Mouse (Mus musculus): ENCODE results near the gene Slc35b2. TPM values are rescaled to one million over a fixed set of nuclear protein-coding genes. Genes with fewer than 3 reads are reported as not detected.
A peak's percentile ranks its signal among the peaks of the same experiment; 100 is the strongest.

The Slc35b2 gene
- polyA plus RNA-seq, 1 experiment from 2014 or later: 95.3 TPM

DNA sequence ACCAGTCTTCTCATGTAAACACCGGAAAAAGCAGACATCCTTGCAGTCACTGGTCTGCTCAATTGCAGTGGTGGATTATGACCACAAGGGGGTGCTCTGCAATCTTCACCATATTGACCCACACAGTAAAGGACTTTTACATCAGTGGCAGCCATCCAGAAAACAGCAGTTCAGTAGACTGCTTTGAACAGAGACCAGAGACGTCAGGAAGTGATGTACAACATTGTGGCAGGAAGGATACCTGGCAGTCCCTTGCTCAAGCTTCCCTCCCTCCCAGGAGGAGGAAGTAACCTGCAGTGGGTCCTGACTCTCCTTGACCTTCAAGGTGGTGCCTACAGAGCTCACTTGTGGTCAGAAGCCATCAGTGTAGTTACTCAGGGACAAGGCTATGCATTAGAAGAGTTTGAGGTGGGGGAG is 17.9 kb downstream of the Slc35b2 start:
- no peak overlapping the region for H3K27ac ChIP-seq
- no peak overlapping the region for H3K4me2 ChIP-seq (replicated peaks)
- peaks cover 21% of the 10 kb centered on the region for H3K4me1 ChIP-seq (replicated peaks)
- no peak overlapping the region for H3K4me3 ChIP-seq (replicated peaks)
- 17% methylated on average over 2 of the region's 2 CpGs for WGBS
- no peak for ATAC-seq
- no peaks in the 10 kb centered on the region; the same call in 1 of the 2 replicates for H3K9me3 ChIP-seq
- no peak overlapping the region for H3K9ac ChIP-seq (replicated peaks)
- H3K27me3 ChIP-seq: no peaks in the 10 kb centered on the region
- H3K36me3 ChIP-seq: no peaks in the 10 kb centered on the region; the same call in 1 of the 2 replicates

- H3K9me3 ChIP-seq: no peaks in the 10 kb centered on the region; the same call in 1 of the 2 replicates
- 92% methylated on average over 6 of the region's 6 CpGs for WGBS
- H3K36me3 ChIP-seq: no peaks in the 10 kb centered on the region; the same call in 1 of the 2 replicates
- H3K27ac ChIP-seq: no peak overlapping the region
- peaks cover 21% of the 10 kb centered on the region for H3K4me1 ChIP-seq (replicated peaks)
- H3K4me2 ChIP-seq (replicated peaks): no peak overlapping the region
- no peak for ATAC-seq
- H3K9ac ChIP-seq (replicated peaks): no peak overlapping the region
- H3K4me3 ChIP-seq (replicated peaks): no peak overlapping the region
- H3K27me3 ChIP-seq: no peaks in the 10 kb centered on the region
Observed at GRCm38 (mm10) chr17:45582188-45582587, 18.5 kb downstream of the Slc35b2 start.

DNA sequence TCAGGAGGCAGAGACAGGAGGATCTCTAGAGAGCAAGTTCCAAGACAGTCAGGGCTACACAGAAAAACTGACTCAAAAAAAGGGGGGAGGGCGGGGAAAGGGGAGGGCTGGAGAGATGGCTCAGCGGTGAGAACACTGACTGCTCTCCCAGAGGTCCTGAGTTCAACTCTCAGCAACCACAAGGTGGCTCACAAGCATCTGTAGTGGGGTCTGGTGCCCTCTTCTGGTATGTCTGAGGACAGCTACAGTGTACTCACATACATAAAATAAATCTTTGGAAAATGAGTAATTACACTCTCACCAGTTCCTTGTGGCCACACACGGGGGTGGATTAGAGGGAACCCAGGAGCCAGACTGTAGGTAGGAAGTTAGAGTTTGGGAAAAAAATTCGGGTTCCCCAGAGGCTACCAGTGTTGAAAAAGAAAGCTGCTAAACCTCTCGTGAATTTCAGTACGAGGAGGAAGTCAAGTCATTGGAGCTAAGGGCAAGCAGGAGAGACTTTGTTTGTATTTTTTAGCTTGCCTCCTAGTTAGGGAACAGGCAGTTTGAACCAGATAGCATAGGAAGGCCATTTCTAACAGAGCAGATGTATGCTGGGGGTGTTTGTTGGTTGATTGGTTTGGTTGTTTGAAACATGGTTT is 19.2 kb downstream of the Slc35b2 start:
- H3K4me2 ChIP-seq (replicated peaks): no peak overlapping the region
- H3K4me1 ChIP-seq (replicated peaks): peaks cover 21% of the 10 kb centered on the region
- no peaks in the 10 kb centered on the region; the same call in 1 of the 2 replicates for H3K36me3 ChIP-seq
- no peak overlapping the region for H3K27ac ChIP-seq
- ATAC-seq: no peak
- H3K27me3 ChIP-seq: no peaks in the 10 kb centered on the region
- no peak overlapping the region for H3K4me3 ChIP-seq (replicated peaks)
- no peaks in the 10 kb centered on the region; the same call in 1 of the 2 replicates for H3K9me3 ChIP-seq
- no peak overlapping the region for H3K9ac ChIP-seq (replicated peaks)
- WGBS: 77% methylated on average over 6 of the region's 6 CpGs

DNA sequence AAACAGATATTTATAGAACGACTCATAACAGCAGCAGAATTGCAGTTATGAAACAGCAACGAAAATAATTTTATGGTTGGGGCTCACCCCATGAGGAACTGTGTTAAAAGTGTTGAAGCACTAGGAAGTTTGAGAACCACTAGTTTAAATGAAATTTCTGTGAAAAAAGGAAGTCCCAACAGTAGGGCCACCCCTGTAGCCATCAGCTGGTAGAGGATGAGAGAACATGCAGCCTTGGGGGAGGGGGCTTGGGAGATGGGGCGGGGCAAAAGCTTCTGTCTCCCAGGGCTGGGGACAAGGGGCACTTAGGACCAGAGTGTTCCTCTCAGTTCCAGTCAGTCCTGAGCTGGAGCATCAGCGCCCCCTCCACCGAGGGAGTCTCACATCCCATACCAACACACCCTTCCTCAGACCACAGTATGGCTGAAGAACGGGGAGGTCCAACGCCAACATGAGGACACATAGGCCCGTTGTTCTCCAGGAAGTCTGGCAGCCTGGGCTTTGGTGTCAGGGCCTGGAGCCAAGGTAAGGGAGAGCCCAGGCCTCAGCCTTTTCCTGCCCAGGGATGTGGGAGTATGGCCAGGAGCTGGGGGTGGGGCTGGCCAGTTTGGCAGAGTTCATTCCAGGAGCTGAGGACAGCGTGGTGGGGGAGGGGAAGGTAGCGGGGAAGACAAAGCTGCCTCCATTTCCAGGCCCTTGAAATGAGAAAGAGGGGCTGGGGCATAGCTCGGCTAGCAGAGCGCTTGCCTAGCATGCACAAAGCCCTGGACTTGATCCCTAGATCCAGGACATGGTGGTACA is 20.6 kb downstream of the Slc35b2 start:
- Histone ChIP-seq H3K9ac (replicated peaks) (peak overlapping the region; percentile 41; the same call in 1 of the 2 replicates), H3K4me2 (replicated peaks) (no peak overlapping the region), H3K27me3 (no peaks in the 10 kb centered on the region), H3K27ac (peak overlapping the region; percentile 71), H3K9me3 (no peaks in the 10 kb centered on the region; the same call in 1 of the 2 replicates), H3K4me1 (replicated peaks) (peaks cover 21% of the 10 kb centered on the region), H3K4me3 (replicated peaks) (no peak overlapping the region), H3K36me3 (no peaks in the 10 kb centered on the region; the same call in 1 of the 2 replicates)
- peak; percentile 59 for ATAC-seq
- WGBS: 36% methylated on average over 12 of the region's 12 CpGs

DNA sequence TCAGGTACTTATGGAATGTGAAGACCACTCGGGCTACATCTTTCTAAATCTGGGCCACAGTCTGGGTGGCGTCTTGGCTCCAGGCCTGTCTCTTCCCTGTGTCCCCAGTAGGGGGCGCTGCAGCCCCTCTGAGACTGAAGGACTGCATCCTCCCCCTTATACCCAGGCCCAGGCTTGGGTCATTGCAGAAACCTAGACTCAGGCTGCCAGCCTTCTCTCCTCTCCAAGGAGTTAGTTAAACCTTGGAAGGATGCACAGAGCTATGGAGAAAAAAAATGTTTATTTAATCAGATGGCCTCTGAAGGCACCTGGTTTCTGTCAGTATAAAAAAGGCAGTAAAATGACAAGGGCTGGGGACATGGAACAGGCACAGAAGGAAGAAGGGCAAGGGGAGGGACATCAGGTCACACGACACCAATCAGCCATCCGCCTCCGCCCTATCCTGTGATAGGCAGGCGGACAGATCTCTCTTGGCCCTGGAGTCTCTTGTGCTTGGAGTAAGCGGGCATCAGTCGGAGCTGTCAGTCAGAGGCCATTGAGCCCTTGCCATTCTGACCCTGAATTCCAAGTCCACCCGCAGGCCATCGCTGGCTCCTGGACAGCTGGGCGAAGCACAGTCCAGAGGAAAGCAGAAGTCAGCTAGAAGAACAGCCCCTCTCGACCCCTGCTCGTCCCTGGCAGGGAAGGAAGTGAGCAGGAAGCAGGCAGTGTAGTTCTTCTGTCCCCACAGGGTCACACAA is 21.4 kb downstream of the Slc35b2 start:
- H3K4me1 ChIP-seq (replicated peaks): peaks cover 21% of the 10 kb centered on the region
- H3K4me3 ChIP-seq (replicated peaks): no peak overlapping the region
- H3K27me3 ChIP-seq: no peaks in the 10 kb centered on the region
- no peaks in the 10 kb centered on the region; the same call in 1 of the 2 replicates for H3K36me3 ChIP-seq
- H3K4me2 ChIP-seq (replicated peaks): no peak overlapping the region
- peak overlapping the region; percentile 71 for H3K27ac ChIP-seq
- H3K9ac ChIP-seq (replicated peaks): peak overlapping the region; percentile 41; the same call in 1 of the 2 replicates
- whole genome bisulfite sequencing: 15% methylated on average over 14 of the region's 14 CpGs
- ATAC-seq: peak; percentile 62
- H3K9me3 ChIP-seq: no peaks in the 10 kb centered on the region; the same call in 1 of the 2 replicates

- no peak for ATAC-seq
- Histone ChIP-seq H3K9ac (replicated peaks) (no peak overlapping the region), H3K9me3 (no peaks in the 10 kb centered on the region; the same call in 1 of the 2 replicates), H3K36me3 (no peaks in the 10 kb centered on the region; the same call in 1 of the 2 replicates), H3K27me3 (no peaks in the 10 kb centered on the region), H3K4me2 (replicated peaks) (no peak overlapping the region), H3K4me3 (replicated peaks) (no peak overlapping the region), H3K27ac (peak overlapping the region; percentile 35; the same call in 1 of the 2 replicates), H3K4me1 (replicated peaks) (peaks cover 21% of the 10 kb centered on the region)
- 64% methylated on average over 23 of the region's 23 CpGs for WGBS
Observed at GRCm38 (mm10) chr17:45585725-45586448, 22.2 kb downstream of the Slc35b2 start.

GRCm38 (mm10) chr17:45586449-45586837 is 22.8 kb downstream of the Slc35b2 start:
- no peaks in the 10 kb centered on the region; the same call in 1 of the 2 replicates for H3K9me3 ChIP-seq
- no peak overlapping the region for H3K4me2 ChIP-seq (replicated peaks)
- H3K36me3 ChIP-seq: no peaks in the 10 kb centered on the region; the same call in 1 of the 2 replicates
- no peak overlapping the region for H3K4me3 ChIP-seq (replicated peaks)
- H3K4me1 ChIP-seq (replicated peaks): peaks cover 21% of the 10 kb centered on the region
- 97% methylated on average over 3 of the region's 3 CpGs for WGBS
- H3K27me3 ChIP-seq: no peaks in the 10 kb centered on the region
- no peak overlapping the region for H3K27ac ChIP-seq
- ATAC-seq: no peak
- H3K9ac ChIP-seq (replicated peaks): no peak overlapping the region

GRCm38 (mm10) chr17:45588370-45588769 is 24.7 kb downstream of the Slc35b2 start:
- Histone ChIP-seq H3K4me2 (replicated peaks) (no peak overlapping the region), H3K4me3 (replicated peaks) (no peak overlapping the region), H3K4me1 (replicated peaks) (peaks cover 37% of the 10 kb centered on the region), H3K9ac (replicated peaks) (no peak overlapping the region), H3K36me3 (no peaks in the 10 kb centered on the region; the same call in 1 of the 2 replicates), H3K27me3 (peaks cover 11% of the 10 kb centered on the region), H3K9me3 (no peaks in the 10 kb centered on the region; the same call in 1 of the 2 replicates), H3K27ac (no peak overlapping the region)
- no peak for ATAC-seq
- WGBS: 96% methylated on average over 7 of the region's 7 CpGs

DNA sequence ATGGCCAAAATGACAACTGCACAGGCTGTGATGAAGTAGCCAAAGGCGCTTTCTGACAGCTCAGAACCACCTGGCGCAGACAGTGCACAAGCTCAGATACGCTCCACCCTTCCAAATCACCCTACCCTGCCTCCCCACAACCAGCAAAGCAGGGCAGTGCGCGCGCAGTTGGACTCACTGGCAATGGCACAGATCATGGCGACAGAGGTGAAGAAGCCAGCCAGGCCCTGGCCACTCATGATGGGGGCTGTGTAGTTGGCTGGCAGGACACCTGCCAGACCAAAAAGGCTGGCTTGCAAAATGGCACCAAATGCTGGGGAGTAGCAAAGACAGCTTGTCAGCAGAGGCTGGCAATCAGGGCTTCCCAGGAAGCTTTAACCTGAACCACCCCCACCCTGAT is 25.6 kb downstream of the Slc35b2 start:
- Histone ChIP-seq H3K4me2 (replicated peaks) (no peak overlapping the region), H3K4me1 (replicated peaks) (peaks cover 38% of the 10 kb centered on the region), H3K9ac (replicated peaks) (no peak overlapping the region), H3K36me3 (no peaks in the 10 kb centered on the region; the same call in 1 of the 2 replicates), H3K27ac (no peak overlapping the region), H3K4me3 (replicated peaks) (no peak overlapping the region), H3K9me3 (no peaks in the 10 kb centered on the region; the same call in 1 of the 2 replicates), H3K27me3 (peaks cover 19% of the 10 kb centered on the region)
- no peak for ATAC-seq
- WGBS: 97% methylated on average over 7 of the region's 7 CpGs

DNA sequence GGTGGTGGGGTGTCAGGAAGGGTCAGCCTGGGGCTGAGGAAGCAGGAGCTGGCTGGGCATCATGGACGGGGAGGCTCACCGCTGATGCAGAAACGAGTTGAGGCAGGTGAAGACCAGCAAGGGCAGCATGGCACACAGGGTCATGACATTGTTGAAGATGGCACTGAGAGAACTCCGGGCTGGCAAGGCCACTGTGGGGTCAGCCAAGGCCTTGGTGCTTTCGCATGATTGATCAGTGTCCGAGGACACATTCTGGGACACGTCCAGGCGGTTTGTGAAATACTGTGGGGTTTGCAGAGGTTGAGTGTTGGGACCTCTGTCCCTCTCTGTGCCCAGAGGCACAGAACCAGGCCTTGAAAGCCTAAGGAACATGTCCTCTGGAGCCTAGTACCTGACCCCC is 26.2 kb downstream of the Slc35b2 start:
- Histone ChIP-seq H3K4me2 (replicated peaks) (no peak overlapping the region), H3K4me3 (replicated peaks) (no peak overlapping the region), H3K27ac (no peak overlapping the region), H3K9me3 (no peaks in the 10 kb centered on the region; the same call in 1 of the 2 replicates), H3K4me1 (replicated peaks) (peaks cover 38% of the 10 kb centered on the region), H3K9ac (replicated peaks) (no peak overlapping the region), H3K36me3 (no peaks in the 10 kb centered on the region; the same call in 1 of the 2 replicates), H3K27me3 (peaks cover 25% of the 10 kb centered on the region)
- WGBS: 95% methylated on average over 8 of the region's 8 CpGs
- no peak for ATAC-seq

DNA sequence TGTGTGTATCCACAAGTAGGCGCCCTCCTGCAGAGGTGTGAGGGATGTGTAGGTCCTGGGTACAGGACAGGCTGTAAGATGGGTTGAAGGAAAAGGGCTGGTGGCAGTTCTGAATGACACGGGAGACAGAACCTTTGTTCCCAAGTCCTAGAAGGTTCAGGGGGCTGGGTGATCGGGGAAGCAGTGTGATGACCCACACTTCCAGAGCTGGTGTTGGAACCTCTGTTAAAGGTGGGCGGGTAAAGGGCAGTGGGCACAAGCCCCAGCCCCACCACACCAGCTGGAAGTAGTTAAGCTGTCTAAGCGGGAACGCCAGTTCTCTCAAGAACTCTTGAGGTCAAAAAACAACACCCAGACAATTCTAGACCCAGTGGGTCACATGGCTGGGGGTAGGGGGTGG is 26.7 kb downstream of the Slc35b2 start:
- peaks cover 38% of the 10 kb centered on the region for H3K4me1 ChIP-seq (replicated peaks)
- H3K27ac ChIP-seq: no peak overlapping the region
- no peak overlapping the region for H3K4me3 ChIP-seq (replicated peaks)
- no peaks in the 10 kb centered on the region; the same call in 1 of the 2 replicates for H3K9me3 ChIP-seq
- no peaks in the 10 kb centered on the region; the same call in 1 of the 2 replicates for H3K36me3 ChIP-seq
- H3K4me2 ChIP-seq (replicated peaks): no peak overlapping the region
- ATAC-seq: no peak
- peaks cover 30% of the 10 kb centered on the region for H3K27me3 ChIP-seq
- no peak overlapping the region for H3K9ac ChIP-seq (replicated peaks)
- 85% methylated on average over 6 of the region's 6 CpGs for WGBS

Data from midbrain, embryonic 13.5 days (tissue).